ENCODE assay signal across 20 mouse cellular contexts in genomic region chr16:10518030-10518429, GRCm38 (mm10). TPM values are rescaled to one million over a fixed set of nuclear protein-coding genes. Genes with fewer than 3 reads are reported as not detected.
DNase-seq lines count a peak whose midpoint lies in the region; ATAC-seq and TF ChIP-seq lines count a peak whose summit lies in the region.
"Had no signal": no experiment of that assay in that cellular context is flagged by ENCODE, and none has a peak within 500 bp of the region (broad histone marks: within the 10 kb centered on the region; RNA-seq: fewer than 3 reads in every experiment).

No protein-coding gene starts in this region.

- H3K27me3 ChIP-seq in lung, embryonic 14.5 days (ENCODE audit: insufficient read depth, low read length), result no peaks in the 10 kb centered on the region
- no peaks in the 10 kb centered on the region for H3K27me3 ChIP-seq in embryonic facial prominence, embryonic 10.5 days (replicated peaks; ENCODE audit: low read depth, poor library complexity, severe bottlenecking)
- H3K27me3 ChIP-seq: forebrain, embryonic 12.5 days; limb, embryonic 13.5 days; neural tube, embryonic 12.5 days had no signal

- no peaks in the 10 kb centered on the region for H3K36me3 ChIP-seq in lung, embryonic 14.5 days (ENCODE audit: insufficient read depth)
- no peaks in the 10 kb centered on the region for H3K36me3 ChIP-seq in embryonic facial prominence, embryonic 10.5 days (replicated peaks)
- H3K36me3 ChIP-seq: forebrain, embryonic 12.5 days; heart, embryonic 10.5 days; limb, embryonic 13.5 days; neural tube, embryonic 12.5 days had no signal

- peak; percentile 5 for DNase-seq in adrenal gland, adult 2 months
- no peak for DNase-seq in adrenal gland, postnatal 10 days
- peak; percentile 43 for DNase-seq in kidney, adult 9 months
- no peak for DNase-seq in kidney, postnatal 10 days
- no peak for DNase-seq in lung, embryonic 14.5 days
- no peak for DNase-seq in lung, postnatal 14 days
- peak; percentile 29 for DNase-seq in embryonic facial prominence, embryonic 10.5 days (ENCODE audit: low spot score)
- DNase-seq in urinary bladder, postnatal 14 days (ENCODE audit: low spot score), result no peak
- DNase-seq: adrenal gland, postnatal 25 days; cerebellum, adult 9-11 months; embryo, embryonic 11 days; gastrocnemius, postnatal 36 days; heart, postnatal 10 days; thymus, postnatal 25 days had no signal

- H3K4me1 ChIP-seq in lung, embryonic 14.5 days (ENCODE audit: insufficient read depth), result no peaks in the 10 kb centered on the region
- H3K4me1 ChIP-seq in embryonic facial prominence, embryonic 10.5 days, result peaks cover 16% of the 10 kb centered on the region
- H3K4me1 ChIP-seq: forebrain, embryonic 12.5 days; limb, embryonic 13.5 days; neural tube, embryonic 12.5 days had no signal

- no peak overlapping the region for H3K4me3 ChIP-seq in lung, embryonic 14.5 days (ENCODE audit: low read depth, low read length)
- no peak overlapping the region for H3K4me3 ChIP-seq in embryonic facial prominence, embryonic 10.5 days
- H3K4me3 ChIP-seq: forebrain, embryonic 12.5 days; heart, embryonic 10.5 days; limb, embryonic 13.5 days; neural tube, embryonic 12.5 days had no signal

- no peak for ATAC-seq in lung, embryonic 14.5 days (ENCODE audit: insufficient read depth)

- no peak overlapping the region for H3K9ac ChIP-seq in lung, embryonic 14.5 days
- H3K9ac ChIP-seq: forebrain, embryonic 12.5 days; hindbrain, embryonic 14.5 days; limb, embryonic 13.5 days; neural tube, embryonic 12.5 days had no signal

- no peaks in the 10 kb centered on the region for H3K9me3 ChIP-seq in lung, embryonic 14.5 days (ENCODE audit: low read depth, low read length)
- no peaks in the 10 kb centered on the region for H3K9me3 ChIP-seq in embryonic facial prominence, embryonic 10.5 days
- H3K9me3 ChIP-seq: forebrain, embryonic 12.5 days; heart, embryonic 10.5 days; limb, embryonic 13.5 days; neural tube, embryonic 12.5 days had no signal

- H3K27ac ChIP-seq in lung, embryonic 14.5 days (ENCODE audit: low read depth), result no peak overlapping the region
- no peak overlapping the region for H3K27ac ChIP-seq in embryonic facial prominence, embryonic 10.5 days (replicated peaks)
- H3K27ac ChIP-seq: forebrain, embryonic 12.5 days; heart, embryonic 10.5 days; hindbrain, embryonic 14.5 days; limb, embryonic 13.5 days; neural tube, embryonic 12.5 days had no signal

- 0 out of 2 replicates have a peak, but pooled peaks have one; percentile 5 for TF ChIP-seq CTCF in lung, embryonic 14.5 days (IDR thresholded peaks at IDR 0.05; ENCODE audit: low read depth)

- 41% methylated on average over 5 of the region's 5 CpGs for WGBS in lung, embryonic 14.5 days
- WGBS in embryonic facial prominence, embryonic 10.5 days, result 55% methylated on average over 5 of the region's 5 CpGs

- no peak overlapping the region for H3K4me2 ChIP-seq in lung, embryonic 14.5 days
- H3K4me2 ChIP-seq: forebrain, embryonic 12.5 days; hindbrain, embryonic 14.5 days; limb, embryonic 13.5 days; neural tube, embryonic 12.5 days had no signal

RNA-seq across cellular contexts. Expression of gene Dexi, which starts 24.8 kb away (rescaled TPM):
- 10 to 100 TPM; 17.1 to 24.2 TPM for total RNA-seq in adrenal gland, adult 2 months (2021)
- polyA plus RNA-seq in adrenal gland, adult 2 months (2012; rRNA removed), result 89.2 and 99.6 TPM in 2 replicates
- total RNA-seq in adrenal gland, postnatal 10 days (2021), result 10 to 100 TPM; 16.3 to 18.0 TPM
- polyA plus RNA-seq in lung, embryonic 14.5 days (2014; fragmentation: Nextera tagmentation; extraction: Ambion mirVana), result 29.0 and 32.2 TPM in 2 replicates
- 18.5 and 19.3 TPM in 2 replicates for polyA plus RNA-seq in embryonic facial prominence, embryonic 10.5 days (2016; fragmentation: Nextera tagmentation; extraction: Ambion mirVana)

RNA-seq across cellular contexts. Expression of gene Clec16a, which starts 27.1 kb away (rescaled TPM):
- total RNA-seq in adrenal gland, adult 2 months (2021), result 10 to 100 TPM; 44.0 to 44.4 TPM
- polyA plus RNA-seq in adrenal gland, adult 2 months (2012; rRNA removed), result 15.9 and 22.6 TPM in 2 replicates
- total RNA-seq in adrenal gland, postnatal 10 days (2021), result 10 to 100 TPM; 35.0 to 35.7 TPM
- polyA plus RNA-seq in lung, embryonic 14.5 days (2014; fragmentation: Nextera tagmentation; extraction: Ambion mirVana), result 26.8 and 27.4 TPM in 2 replicates
- 30.6 and 30.7 TPM in 2 replicates for polyA plus RNA-seq in embryonic facial prominence, embryonic 10.5 days (2016; fragmentation: Nextera tagmentation; extraction: Ambion mirVana)

RNA-seq across cellular contexts. Expression of gene Ciita, which starts 38.2 kb away (rescaled TPM):
- total RNA-seq in adrenal gland, adult 2 months (2021), result 1 to 10 TPM; 1.4 to 2.0 TPM
- polyA plus RNA-seq in adrenal gland, adult 2 months (2012; rRNA removed), result 2.3 and 2.9 TPM in 2 replicates
- 1 to 10 TPM; 1.6 to 2.8 TPM for total RNA-seq in adrenal gland, postnatal 10 days (2021)
- 0.25 and 0.51 TPM in 2 replicates for polyA plus RNA-seq in lung, embryonic 14.5 days (2014; fragmentation: Nextera tagmentation; extraction: Ambion mirVana)
- 0.06 and 0.26 TPM in 2 replicates for polyA plus RNA-seq in embryonic facial prominence, embryonic 10.5 days (2016; fragmentation: Nextera tagmentation; extraction: Ambion mirVana)
- total RNA-seq: left cerebral cortex, postnatal 10 days had no signal

Comparison
In these comparisons a context has a peak if more than half of its experiments do, and no peak if none do; other contexts are left out.
1. DNase-seq: peak in adrenal gland, adult 2 months (single experiment), kidney, adult 9 months (single experiment) and embryonic facial prominence, embryonic 10.5 days (single experiment); none in adrenal gland, postnatal 10 days (single experiment), kidney, postnatal 10 days (single experiment), lung, embryonic 14.5 days (single experiment), lung, postnatal 14 days (single experiment) and urinary bladder, postnatal 14 days (single experiment).